Mouse (Mus musculus) testis, postnatal 14 days (tissue): ENCODE results near the gene Ccne1.
"Not testable (repeated sequence)": the region's sequence is repeated elsewhere in the genome, so short reads cannot be mapped to it uniquely, and the experiment has no call there.

Experiments used
- DNase-seq: peaks from one replicate; pipeline ENCODE4 v3.0.0; 2021; ENCODE audit warnings: low spot score

Ccne1 gene

GRCm38 (mm10) chr7:38107371-38108259 is at the start of gene Ccne1:
Gene Ccne1, minus strand, starts transcription at chr7:38107534.
- DNase-seq, result peak; percentile 99

GRCm38 (mm10) chr7:38155829-38156228 is 48.5 kb upstream of the Ccne1 start:
- no peak for DNase-seq

- DNase-seq, result no peak
Measured at GRCm38 (mm10) chr7:38152571-38152970, 45.2 kb upstream of the Ccne1 start.

DNA sequence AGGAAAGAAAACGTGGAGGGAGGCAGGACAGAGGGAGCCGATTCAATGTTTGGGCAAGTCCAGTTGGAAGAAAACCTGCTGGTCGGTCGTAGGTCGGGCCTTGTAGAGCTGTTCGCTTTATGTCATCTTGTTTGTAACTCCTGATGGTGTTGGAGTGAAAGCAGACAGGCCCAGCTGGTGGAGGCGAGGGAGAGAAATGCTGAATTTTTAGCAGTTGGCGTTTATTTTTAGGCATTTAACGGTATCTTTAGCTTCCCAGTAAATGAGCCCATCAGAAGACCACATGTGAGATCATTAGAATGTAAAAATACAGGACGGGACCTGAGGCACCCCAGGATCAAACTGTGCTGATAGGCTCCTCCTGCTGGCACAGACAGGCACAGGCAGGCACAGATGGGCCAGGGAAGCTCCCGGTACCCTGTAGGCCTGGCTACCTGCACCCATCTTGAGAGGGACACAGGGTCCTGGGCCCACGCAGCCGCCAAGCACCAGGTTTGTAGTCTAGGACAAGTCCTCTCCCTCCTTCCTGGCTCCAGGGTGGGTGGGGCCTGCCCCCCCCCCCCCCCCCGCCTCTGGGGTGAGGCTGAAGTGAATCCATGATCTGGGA is 44.5 kb upstream of the Ccne1 start:
- DNase-seq, result no peak

DNA sequence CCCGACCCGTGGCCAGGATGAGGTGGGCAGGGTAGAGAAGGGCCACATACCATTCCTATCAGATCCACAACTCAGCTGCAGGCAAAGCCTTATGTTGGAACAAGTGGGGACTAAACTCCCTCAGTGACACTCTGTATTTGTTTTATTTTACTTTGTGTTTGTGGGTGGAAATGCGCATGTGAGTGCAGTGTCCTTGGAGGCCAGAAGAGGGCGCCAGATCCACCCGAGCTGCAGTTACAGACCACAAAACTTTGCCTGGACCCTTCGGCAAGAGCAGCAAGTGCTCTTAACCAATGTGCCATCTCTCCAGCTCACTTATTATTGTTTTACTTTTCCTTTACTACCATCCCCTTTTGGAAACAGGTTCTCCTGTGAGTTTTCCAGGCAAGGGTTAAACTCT is 40.1 kb upstream of the Ccne1 start:
- DNase-seq, result no peak

DNA sequence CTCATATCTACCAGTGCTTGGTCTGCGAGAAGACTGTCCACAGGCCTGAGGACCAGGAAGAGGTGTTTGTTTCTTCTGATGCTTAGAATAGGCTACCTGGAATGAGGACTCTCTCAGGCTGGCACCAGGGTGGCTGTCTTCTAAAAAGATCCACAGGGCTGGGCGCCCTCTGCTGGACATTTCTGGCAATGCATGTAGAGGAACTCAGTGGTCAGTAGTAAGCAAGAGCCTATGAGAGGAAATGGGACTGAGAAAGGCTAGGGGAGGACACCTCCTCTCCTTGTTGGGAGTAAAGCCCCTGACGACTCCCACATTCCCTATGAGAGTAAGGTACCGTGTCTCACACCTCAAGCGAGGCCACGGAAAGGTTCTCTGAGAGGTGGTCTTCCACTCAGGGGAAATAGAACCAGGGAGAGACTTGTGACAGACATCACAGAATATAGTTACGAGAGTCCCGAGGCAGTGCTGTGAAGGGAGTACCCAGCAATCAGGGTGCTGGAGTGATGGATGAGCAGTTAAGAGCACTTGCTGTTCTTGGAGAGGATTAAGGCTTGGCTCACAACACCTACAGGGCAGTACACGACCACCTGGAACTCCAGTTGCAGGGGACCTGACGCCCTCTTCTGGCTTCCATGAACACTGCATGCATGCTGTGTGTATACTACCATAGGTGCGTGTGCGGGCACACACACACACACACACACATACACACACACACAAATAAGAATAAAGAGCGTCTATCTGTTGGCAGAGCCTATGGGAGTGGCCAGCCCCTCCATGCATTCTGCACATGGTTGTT is 34.6 kb upstream of the Ccne1 start:
- DNase-seq, result peak; percentile 76

- no peak for DNase-seq
Measured at GRCm38 (mm10) chr7:38140324-38140723, 33.0 kb upstream of the Ccne1 start.

GRCm38 (mm10) chr7:38134471-38134870 is 27.1 kb upstream of the Ccne1 start:
- no peak for DNase-seq

GRCm38 (mm10) chr7:38131186-38131585 is 23.9 kb upstream of the Ccne1 start:
- DNase-seq, result no peak

DNA sequence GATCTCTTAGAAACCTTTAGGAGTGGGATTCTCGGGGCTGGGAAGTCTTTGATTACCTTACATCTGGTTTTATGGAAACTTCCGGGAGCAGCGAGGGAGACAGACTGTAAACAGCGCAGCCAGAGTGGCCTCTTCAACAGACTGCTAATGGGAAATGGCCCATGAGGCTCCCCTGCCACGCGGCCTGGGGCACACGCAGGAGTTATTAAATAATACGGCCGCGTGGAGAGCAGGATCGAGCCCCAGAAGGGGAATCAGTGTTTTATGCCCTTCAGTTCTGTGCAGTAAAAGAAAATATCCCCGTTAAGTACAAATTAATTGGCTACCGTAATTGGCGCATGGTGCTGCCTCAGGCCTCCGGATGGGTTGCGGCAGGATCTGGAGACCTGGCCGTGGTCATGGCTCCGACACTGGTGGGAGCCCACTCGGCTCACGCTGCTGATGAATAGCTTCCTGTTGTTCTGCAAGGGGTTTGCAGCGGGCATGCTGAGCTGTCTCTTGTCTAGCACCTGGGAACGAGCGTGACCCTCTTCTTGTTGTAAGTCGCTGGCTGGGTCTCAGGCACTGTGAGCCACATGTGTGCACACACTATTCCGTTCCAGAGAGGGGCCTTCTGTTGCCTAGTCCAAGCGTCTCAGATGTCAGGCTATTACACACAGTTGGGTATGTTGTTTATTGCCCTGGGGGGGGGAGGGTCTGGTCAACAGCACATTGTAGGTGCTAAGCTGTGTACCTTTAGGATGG is 22.8 kb upstream of the Ccne1 start:
- no peak for DNase-seq

DNA sequence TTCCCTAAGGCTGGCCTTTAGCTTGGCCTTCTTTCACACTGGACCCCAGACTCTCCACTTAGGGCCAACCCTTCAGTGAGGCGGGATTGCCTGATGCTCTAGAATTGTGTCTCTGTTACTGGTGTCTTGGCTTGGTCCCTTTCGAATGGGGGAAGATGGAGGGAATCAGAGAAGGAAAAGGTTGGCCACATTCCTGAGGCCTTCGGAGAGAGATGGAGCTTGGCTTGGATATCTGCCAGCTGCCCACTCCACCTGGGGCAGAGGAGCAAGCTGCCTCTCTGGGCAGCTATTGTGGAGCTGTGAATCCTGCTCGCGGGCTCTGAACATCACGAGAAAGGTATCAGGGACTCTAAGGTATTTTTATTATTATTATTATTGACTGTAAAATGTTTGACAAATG is 22.2 kb upstream of the Ccne1 start:
- no peak for DNase-seq

GRCm38 (mm10) chr7:38128256-38128655 is 20.9 kb upstream of the Ccne1 start:
- not testable (repeated sequence) for DNase-seq

- DNase-seq, result no peak
Measured at GRCm38 (mm10) chr7:38125565-38126159, 18.3 kb upstream of the Ccne1 start.

DNA sequence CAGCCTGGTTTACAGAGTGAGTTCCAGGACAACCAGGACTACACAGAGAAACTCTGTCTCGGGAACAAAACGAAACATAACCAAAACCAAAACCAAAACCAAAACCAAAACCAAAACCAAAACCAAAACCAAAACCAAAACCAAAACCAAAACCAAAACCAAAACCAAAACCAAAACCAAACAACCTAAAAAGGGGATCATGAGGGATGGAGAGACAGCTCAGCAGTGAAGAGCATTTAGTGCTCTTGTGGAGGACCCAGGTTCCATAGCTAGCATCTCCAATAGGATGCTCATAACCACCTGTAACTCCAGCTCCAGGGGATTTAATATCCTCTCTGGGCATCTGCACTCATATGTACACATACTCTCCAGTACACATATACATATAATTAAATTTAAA is 16.8 kb upstream of the Ccne1 start:
- DNase-seq, result not testable (repeated sequence)

GRCm38 (mm10) chr7:38118594-38118993 is 11.3 kb upstream of the Ccne1 start:
- no peak for DNase-seq

- no peak for DNase-seq
Measured at GRCm38 (mm10) chr7:38112451-38112850, 5.1 kb upstream of the Ccne1 start.

- peak; percentile 77 for DNase-seq
Measured at GRCm38 (mm10) chr7:38111996-38112395, 4.7 kb upstream of the Ccne1 start.

GRCm38 (mm10) chr7:38108260-38108632 is 912 bp upstream of the Ccne1 start:
- DNase-seq, result peak; percentile 36

- DNase-seq, result peak; percentile 69
Measured at GRCm38 (mm10) chr7:38106711-38107311, 523 bp downstream of the Ccne1 start.

DNA sequence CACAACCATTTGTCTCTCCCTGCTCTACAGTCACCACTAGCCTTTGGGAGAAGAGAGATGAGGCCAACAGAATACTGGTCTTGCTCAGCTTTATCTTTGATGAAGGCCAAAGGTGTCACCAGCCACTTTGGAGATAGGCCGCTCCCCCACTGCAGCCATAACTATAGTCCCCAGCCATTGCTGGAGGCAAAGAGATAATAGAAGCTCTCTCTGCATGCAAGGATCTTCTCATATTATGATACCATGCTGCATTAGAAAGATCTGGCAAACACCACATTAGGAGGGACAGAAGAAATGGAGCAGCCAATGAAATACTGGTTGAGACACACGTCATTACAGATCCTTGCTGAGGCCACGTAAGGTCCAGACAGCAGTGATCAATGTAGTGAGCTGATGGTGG is 2.0 kb downstream of the Ccne1 start:
- no peak for DNase-seq

- DNase-seq, result no peak
Measured at GRCm38 (mm10) chr7:38104097-38104496, 3.2 kb downstream of the Ccne1 start.
